Mouse (Mus musculus) olfactory bulb, adult 2 months (tissue): ENCODE results near the gene Zbed5.

ENCODE experiments used
- CTCF ChIP-seq: fragments of 200-500 bp; IDR thresholded peaks from 2 replicates; pipeline ENCODE4 v1.5.1; 2012; ENCODE audit warnings: low read depth, mild to moderate bottlenecking, low read length, moderate library complexity; ENCODE audit not compliant: insufficient read depth
- POLR2A ChIP-seq: fragments of 200-500 bp; IDR thresholded peaks from 2 replicates; pipeline ENCODE4 v1.6.1; 2012; ENCODE audit warnings: mild to moderate bottlenecking, low read depth, low read length, moderate library complexity; ENCODE audit not compliant: insufficient read depth

DNA sequence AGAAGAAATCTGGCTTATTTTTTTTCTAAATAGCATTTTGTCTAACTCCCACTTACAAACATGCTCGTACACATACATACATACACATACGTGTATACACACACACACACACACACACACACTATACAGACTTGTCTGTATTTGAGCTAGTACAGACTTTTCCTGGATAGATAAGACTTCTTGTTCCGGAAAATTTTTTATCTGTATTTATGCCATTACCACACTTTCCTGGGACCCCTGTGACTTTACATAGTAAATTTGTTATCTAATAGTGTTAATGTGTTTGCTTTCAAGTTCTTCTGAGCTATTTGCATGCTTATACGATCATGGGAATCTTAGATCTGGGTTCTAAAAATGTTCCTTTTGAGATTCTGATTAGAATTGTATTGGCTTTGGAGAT lies 56.6 kb downstream of the Zbed5 start:
- TF ChIP-seq CTCF (no peak), POLR2A (no peak)
